Mouse (Mus musculus): ENCODE results near the gene Apon.
A peak's percentile ranks its signal among the peaks of the same experiment; 100 is the strongest.
"Not testable (repeated sequence)": the region's sequence is repeated elsewhere in the genome, so short reads cannot be mapped to it uniquely, and the experiment has no call there.

The Apon gene

DNA sequence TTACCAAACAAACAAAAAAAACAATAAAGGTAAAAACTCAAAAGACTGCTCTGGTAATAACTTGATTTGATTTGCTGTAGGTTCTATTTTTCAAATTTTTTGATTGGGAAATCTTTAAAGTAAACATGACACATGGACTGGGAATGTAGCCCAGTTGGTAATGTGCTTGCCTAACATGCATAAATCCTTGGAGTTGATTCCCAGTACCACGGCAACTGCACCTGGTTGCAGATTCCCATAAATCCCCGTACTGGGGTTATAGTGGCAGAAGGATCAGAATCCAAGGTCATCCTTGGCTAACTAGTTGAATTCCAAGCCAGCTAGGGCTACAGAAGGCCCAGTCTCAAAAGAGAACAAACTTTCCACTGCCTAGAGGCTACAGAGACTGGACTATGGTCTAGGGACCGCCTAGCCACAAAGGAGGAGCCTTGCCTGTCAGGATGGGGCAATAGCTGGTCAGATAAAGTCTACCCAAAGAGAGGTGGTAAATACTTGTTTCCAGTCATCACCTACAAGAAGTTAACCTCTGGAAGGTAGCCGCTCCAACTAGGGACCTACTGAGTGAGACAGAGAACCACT is at the start of gene Apon:
Apon (plus strand) TSS at position 420 of the 579 bp plus-strand sequence.
- no peak for DNase-seq (ENCODE audit: low spot score)

DNA sequence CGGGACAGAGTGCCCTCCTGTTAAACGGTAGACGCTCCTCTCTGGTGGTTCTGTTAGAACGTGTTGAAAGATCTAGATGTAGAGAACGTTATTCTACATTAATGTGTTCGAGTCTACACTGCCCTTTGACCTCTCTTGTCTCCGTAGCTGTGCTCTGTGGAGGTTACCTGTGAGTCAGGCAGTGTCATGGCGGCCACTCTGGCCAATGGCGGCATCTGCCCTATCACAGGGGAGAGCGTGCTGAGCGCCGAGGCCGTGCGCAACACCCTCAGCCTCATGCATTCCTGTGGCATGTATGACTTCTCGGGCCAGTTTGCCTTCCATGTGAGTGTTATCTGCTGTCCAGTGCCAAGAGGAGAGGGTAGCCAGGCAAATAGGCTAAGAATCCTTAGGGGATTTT is 49.0 kb upstream of the Apon start:
- no peak for DNase-seq (ENCODE audit: low spot score)

DNA sequence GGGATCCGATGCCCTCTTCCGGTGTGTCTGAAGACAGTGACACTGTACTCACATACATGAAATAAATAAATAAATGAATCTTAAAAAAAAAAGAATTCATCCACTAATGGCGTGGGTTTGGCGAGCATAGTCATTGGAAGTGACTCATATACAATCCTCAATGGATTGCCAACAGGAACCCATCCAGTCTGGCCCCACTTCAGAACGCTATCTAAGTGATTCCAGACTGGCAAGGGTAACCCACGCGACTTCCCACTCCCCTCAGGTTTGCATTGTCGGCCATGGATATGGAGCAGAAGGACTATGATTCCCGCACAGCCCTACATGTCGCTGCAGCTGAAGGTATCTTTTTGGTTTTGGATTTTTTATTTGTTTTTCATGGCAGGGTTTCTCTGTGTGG is 45.6 kb upstream of the Apon start:
- no peak for DNase-seq (ENCODE audit: low spot score)

DNA sequence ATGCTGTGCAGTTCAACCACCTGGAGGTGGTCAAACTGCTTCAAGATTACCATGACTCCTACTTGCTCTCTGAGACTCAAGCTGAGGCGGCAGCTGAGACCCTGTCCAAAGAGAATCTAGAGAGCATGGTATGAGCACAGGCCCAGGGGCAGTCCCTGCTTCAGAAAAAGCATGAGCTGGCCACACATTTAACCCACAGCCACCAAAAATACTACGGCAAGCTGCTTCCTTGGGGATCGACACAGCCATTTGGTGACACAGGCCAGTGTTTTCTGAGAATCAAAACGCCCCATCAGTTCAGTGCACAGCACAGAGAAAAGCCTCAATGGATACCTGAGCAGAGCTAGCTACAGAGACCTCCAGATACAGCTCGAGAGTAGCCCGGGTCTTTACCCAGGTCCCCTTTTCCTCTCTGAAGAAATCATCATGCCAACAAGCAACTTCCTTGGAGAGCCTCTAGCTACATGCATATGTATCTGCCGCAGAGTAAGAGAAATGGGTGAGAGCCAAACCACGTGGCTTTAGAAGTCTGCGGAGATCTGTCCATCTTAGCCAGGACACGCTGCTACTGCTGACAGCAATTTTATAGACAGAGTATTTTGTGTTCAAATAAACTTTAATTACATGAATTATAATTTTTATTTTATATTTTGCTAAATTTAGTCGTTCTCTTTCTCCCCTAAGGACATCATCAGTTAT is 44.4 kb upstream of the Apon start:
- no peak for DNase-seq (ENCODE audit: low spot score)

DNA sequence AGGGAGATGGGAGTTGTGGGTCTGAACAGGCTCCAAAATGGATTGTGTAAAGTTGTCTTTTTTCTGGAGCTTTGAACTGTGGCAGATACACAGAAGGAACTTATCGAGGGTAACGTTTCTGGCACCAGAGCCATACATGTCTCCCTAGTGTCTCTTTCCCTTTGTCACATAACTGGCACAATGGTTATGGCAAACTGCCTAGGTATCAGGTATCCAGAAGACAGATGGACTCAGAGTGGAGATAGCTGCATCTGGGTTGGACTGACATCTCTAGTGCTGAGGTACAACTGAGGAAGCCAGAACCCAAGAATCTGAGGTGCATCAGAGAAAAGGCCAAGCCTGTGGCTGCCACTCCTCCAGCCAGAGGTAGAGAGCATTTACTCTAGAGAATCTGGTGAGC is 43.8 kb upstream of the Apon start:
- DNase-seq (ENCODE audit: low spot score): no peak

DNA sequence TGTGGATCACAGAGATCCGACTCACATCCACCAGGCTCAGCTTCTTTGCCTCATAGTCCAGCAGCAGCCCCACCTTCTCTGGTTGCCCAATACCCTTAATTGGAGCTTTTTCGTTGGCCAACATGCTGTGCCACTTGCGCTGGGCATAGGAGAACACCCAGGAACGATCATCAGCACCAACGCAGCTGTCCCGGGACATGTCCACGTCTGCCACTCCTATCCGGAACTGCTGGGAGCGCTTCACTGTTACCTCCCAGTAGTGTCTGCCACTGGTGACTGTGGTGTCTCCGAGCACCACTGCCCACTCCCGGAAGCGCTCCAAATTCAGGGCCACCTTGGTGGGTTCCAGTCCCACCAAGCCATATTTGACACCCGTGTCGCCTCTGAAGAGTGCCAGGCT is 42.9 kb upstream of the Apon start:
- no peak for DNase-seq (ENCODE audit: low spot score)

DNA sequence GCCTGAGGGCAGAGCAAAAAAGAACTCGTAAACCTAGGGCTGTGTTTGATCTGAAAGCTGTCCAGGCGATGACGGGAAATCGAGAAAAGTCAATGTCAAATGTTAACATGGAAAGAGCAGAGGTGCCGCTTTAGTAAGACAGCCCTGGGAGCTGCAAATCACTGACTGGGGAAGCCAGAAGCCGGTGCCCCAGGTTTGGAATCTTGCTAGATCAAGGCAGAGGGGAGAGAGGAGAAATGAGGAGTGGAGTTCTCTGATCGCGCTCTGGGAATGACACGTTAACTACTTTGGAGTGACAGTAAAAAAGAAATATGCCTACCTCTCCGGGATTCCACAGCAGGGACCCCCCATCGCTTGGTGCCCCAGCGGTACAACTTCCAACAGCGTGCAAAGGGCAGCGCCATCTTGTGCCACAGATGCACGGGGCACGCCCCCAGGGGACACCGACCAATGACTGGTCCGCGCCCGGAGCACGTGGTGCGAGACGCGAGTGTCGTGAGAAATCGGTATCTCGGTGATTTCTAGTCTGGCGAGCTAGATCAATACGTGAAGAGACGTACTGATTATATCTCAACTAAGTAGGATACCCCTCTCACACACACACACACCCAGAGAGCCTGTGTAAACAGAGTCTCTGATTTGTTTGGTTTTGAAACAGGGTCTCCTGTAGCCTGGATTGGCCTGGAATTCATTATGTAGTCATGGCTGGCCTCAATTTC is 42.3 kb upstream of the Apon start, which contains the start of gene Spryd4:
Spryd4 (minus strand) TSS at position 418 of the 719 bp plus-strand sequence.
- DNase-seq (ENCODE audit: low spot score): peak; percentile 61

DNA sequence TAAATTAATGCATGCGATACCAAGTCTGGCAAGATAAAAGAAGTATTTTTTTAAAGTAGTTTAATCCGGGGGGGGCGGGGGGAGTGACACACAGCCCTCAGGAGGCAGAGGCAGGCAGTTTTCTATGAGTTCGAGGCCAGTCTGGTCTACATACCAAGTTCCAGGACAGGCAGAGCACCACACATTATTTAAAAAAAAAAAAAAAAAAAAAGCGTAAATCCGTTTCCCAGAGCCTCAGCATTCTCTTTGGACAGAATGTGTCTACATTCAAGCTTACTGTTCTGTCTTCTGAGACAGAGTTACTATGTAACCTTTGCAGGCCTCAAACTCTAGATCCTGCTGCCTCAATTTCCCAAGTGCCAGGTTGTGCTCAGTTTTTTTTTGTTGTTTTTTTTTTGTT is 41.7 kb upstream of the Apon start:
- DNase-seq (ENCODE audit: low spot score): no peak

DNA sequence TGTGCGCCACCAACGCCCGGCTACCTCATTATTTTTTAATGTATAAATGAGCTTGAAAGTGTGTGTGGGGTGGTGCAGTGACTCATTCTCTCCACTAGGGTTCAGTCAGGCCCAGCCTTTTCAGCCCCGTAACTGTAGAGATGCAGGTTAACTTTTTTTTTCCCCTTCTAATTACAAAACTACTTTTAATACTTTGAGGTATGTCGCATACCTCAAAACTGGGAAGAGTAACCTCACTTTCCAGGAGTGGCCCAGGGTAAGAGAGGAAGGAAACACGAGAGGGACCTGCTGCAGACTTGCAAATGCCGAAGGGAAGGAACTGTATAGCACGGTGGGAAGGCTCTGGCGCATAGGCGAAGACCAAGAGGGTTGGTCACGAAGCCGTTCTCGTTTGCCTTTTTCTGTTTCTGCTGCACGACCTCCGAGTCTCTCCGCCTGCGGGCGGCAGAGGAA is 41.0 kb upstream of the Apon start:
- no peak for DNase-seq (ENCODE audit: low spot score)

DNA sequence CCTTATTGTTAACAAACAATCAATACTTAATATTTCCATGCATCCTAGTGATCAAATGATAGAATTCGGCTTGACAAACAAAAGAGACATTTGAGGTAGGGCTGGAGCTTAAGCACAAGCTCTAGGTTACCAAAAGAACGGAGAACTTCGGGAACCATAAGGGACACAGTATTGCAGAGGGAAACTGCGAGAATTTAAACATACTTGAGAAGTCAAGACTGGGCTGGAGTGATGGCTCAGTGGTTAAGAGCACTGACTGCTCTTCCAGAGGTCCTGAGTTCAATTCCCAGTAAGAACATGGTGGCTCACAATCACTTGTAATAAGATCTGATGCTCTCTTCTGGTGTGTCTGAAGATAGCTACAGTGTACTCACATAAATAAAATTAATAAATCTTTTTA is 39.8 kb upstream of the Apon start:
- DNase-seq (ENCODE audit: low spot score): not testable (repeated sequence)

DNA sequence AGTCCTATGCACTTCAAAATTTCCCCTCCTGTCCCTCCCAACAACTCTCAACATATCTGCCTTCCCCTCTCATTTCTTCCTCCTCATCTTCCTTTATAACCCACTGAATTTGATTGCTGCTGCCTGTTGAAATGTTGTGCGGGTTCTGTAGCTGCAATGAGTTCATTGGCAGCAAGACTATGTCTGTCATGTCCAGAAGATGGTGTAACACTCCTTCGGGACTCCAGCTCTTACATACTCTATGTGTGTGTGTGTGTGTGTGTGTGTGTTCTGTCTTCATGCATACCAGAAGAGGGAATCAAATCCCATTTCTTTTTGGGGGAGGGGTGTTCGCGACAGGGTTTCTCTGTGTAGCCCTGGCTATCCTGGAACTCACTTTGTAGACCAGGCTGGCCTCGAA is 38.9 kb upstream of the Apon start:
- no peak for DNase-seq (ENCODE audit: low spot score)

DNA sequence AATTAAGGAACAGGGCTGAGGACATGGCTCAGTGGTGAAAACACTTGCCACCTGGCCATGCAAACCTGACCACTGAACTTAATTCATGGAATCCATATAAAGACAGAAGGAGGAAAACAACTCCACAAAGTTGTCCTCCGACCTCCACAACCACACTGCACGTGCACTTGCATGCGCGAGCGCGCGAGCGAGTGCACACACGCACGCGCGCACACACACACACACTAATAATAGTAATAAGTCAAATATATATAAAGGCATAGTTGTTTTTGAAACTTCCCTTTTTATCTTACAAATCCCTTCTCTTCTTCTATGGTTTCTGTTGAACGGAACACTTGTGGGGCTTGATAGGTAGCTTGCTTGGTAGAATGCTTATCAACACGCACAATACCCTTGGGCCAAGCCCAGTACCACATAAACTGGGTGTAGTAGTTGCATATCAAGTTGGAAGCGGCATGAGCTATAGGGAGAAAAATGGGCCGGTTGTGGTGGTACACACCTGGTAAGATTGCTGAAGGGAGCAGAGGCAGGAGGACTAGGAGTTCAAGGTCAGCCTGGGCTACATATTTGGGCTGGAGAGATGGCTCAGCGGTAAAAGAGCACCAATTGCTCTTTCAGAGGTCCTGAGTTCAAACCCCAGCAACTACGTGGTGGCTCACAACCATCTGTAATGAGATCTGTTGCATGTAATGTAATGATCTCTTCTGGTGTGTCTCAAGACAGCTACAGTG is 35.3 kb upstream of the Apon start:
- DNase-seq (ENCODE audit: low spot score): no peak

DNA sequence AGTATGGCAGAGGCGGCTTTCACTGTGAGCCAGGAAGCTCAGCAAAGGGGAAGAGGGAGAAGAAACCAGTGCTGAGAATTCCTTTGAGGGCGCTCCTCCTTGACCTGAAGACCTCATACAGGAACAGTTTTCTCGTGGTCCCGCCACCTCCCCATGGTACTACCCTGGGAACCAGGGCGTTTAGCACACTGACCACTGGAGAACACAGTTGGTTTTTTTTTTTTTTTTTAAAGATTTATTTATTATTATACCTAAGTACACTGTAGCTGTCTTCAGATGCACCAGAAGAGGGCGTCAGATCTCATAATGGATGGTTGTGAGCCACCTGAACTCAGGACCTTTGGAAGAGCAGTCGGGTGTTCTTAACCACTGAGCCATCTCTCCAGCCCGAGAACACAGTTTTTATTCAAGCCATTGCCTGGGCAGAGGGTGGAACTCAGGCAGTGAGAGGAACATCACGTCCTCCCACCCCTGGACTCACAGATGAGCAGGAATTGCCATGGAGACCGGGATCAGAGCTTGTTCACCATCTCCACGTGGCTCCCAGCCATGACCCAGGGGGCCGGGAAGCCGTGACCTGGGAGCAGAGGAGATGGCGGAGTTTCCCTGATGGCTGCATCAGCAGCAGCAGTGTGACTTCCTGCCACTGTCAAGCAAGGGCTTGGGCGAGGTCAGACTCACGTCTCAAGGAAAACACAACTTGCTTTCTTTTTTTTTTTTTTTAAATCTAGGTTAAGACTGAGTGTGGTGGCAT is 32.2 kb upstream of the Apon start:
- no peak for DNase-seq (ENCODE audit: low spot score)

DNA sequence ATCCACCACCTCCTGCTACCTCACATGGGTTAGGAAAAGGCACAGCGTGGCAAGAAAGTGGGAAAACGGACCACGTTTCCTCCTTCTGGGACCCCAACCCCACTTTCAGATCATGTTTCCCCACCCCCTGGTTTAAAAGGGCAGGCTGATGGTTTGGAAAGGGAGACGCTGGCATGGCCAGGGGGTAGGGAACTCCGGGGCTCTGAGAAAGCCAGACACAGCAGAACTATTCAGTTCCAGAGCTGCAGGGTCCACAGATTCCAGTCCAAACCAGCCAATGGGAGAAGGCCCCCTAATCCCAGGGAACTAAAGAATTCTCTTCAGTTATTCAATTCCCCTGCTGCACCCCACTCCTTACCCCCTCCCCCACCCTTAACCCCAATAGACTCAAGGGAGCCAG is 28.8 kb upstream of the Apon start:
- DNase-seq (ENCODE audit: low spot score): no peak

DNA sequence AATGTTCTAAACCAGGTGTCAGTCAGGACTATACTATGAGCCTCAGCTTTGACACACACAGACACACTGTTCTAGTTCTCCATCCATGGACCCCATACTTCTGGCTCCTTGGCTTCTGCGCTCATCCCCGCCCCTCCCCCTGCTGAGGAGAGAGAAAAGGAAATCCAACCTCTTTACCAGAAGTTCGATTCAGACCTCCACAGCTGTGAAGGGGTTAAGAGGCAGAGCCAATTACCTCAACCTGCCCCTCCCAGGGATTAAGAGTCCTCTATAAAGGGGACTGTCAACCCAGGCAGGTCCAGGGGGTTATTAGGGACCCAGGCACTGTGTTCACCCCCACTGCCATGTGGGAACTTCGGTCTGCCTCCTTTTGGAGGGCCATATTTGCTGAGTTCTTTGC is 28.4 kb upstream of the Apon start, which contains the start of gene Mip:
Mip (plus strand) TSS at position 301 of the 400 bp plus-strand sequence.
- DNase-seq (ENCODE audit: low spot score): no peak

DNA sequence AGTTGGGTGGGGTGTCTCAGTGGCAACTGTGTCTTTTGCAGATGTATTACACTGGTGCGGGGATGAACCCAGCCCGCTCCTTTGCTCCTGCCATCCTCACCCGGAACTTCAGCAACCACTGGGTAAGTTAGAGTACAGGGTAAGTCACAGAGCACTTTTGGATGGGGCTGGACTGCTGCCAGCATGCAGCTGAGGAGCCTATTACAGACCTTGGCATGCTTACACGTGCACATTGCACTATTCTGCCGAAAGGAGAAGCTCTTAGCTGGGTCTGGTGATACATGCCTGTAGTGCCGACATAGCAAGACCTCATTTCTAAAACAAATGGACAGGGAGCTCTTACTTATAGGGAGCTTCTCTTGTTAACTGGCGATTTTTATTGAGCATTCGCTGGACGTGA is 26.3 kb upstream of the Apon start:
- DNase-seq (ENCODE audit: low spot score): no peak

DNA sequence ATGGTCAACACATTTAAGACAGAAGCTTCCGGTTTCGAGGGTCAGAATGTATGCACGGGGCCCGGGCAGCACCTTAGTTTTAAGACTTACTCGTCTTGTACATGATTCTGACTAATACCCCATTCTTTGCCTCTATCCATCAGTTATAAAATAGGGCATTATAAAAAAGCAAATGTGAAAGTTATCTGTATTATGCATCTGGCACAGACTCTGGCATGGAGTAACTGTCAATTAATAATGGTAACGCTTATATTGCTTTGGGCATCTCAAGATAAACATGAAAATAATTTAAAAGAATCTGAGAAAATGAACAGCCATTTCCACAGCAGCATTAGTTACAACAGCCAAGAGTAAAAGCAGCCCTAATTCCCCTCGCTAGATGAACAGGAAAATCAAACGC is 25.9 kb upstream of the Apon start:
- DNase-seq (ENCODE audit: low spot score): no peak

DNA sequence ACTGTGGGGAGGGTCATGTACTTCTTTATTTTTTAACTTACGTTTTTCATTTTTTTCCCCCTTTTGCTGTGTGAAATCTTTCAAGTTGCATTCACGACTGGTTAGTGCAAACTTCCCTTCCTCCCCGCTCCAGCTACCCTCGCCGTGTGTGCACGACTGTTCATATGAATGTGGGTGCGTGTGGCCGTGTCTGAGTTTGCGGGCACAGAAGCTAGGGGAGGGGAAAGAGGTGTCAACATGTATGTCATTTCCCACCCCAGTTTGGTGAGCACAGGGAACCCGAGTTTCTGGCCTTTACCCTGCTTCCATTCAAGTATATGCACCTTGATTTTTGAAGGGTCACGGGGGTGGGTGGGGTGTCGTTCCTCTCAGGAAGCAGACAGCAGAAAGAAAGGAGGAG is 23.3 kb upstream of the Apon start:
- DNase-seq (ENCODE audit: low spot score): no peak

DNA sequence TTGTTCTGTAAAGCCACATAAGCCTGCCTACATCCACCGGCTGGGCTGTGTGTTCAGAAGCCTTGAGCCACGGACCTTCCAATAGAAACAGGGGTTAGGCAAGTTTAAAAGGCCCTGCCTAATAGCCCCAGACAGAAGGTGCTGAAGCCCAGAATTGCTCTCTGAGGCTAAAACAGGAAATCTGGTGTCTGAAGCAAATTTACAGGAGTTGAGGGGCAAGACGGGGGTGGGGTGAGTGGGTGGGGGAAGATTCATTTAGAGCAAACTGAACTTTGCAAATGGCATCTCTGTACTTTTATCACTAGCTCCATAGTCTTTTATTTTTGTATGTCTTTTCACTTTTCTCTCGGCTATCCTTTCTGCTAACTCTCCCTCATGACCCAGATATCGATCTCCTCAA is 22.8 kb upstream of the Apon start:
- DNase-seq (ENCODE audit: low spot score): no peak

DNA sequence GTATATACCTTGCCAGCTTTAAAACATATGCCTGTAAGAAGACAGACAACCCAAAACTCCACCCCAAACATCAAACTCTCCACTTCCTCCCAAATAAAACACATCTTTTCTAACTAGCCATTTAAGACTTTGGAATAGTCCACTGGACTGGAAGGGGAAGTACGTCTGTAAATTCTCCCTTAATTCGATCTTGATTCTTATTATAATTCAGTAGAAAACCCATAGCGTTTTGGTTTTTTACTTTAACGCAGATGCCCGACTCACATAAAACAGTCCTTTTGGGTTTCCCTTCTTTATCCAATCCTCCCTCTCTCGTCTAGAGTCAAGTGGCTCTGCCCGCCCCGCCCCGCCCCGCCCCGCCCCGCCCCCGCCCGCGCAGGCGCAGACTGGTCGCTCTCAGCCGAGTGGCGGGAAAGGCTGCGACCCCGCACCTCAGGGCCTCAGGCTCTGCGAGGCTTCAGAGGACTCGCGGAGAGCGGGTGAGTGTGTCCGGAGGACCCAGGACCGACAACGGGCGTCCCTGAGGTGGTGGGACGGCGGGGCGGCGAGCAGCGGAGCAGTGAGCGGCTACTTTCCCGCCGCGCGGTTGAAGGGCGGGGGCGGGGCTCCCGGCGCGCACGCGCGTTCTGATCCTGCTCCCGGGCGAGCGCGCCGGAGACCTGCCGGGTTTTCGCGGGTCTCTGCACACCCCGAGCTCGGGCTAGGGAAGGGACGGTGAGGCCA is 22.0 kb upstream of the Apon start, which contains the start of gene Timeless:
Timeless (plus strand) TSS at position 369 of the 723 bp plus-strand sequence.
- DNase-seq (ENCODE audit: low spot score): peak; percentile 39

DNA sequence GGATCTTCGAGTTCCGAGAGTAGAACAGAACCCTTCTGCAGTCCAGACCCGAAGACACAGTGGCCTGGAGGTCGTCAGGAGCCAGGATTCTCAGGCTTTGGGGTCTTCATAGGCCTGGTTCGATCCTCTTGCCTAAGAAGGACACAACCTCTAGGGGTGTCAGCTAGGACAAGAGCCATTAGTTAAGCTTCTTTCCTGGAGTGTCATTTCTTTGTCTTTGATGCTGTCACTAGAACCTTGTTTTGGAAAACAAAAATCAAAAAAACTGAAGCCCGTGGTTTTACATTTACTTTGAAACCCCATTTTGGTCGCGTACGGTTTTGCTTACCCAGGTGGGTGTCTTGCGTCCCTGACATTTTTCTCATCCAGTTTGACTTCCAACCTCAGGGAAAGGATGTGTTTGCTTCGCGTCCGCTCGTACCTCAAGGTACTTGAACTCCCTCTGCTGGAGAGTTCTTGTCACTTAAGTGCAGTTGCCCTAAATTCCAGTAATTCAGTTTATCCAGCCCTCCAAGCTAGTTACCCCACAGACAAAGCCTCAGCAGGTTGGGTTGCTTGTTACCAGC is 21.4 kb upstream of the Apon start:
- no peak for DNase-seq (ENCODE audit: low spot score)
